Mouse (Mus musculus) heart, postnatal 0 days (tissue): ENCODE results near the gene Lmf1. TPM values are rescaled to one million over a fixed set of nuclear protein-coding genes. Genes with fewer than 3 reads are reported as not detected.

Source experiments
- ATAC-seq: fragments of 200-750 bp; cut with Nextera tagmentation; 2 replicates; pipeline ENCODE4 v1.8.0; 2017; ENCODE audit warnings: low read depth, moderate number of reproducible peaks, moderate library complexity; ENCODE audit not compliant: insufficient read depth
- DNase-seq: peaks from one replicate; pipeline ENCODE4 v3.0.0-alpha.2; 2016; ENCODE audit warnings: low spot score
- H3K27ac ChIP-seq: fragments of 300-500 bp; sonication (generic); 2 replicates; pipeline ENCODE4 v1.5.1; 2014; ENCODE audit warnings: low read depth, mild to moderate bottlenecking
- H3K27me3 ChIP-seq: fragments of 300-500 bp; sonication (generic); 2 replicates; pipeline ENCODE4 v1.6.1; 2014; ENCODE audit warnings: low read length, mixed read lengths; ENCODE audit not compliant: control insufficient read depth, insufficient read depth
- H3K36me3 ChIP-seq: fragments of 300-500 bp; sonication (generic); replicated peaks from 2 replicates; pipeline ENCODE4 v1.6.1; 2014; ENCODE audit warnings: low read length, mixed read lengths; ENCODE audit not compliant: control insufficient read depth, insufficient read depth
- H3K4me1 ChIP-seq: fragments of 300-500 bp; sonication (generic); 2 replicates; pipeline ENCODE4 v1.6.1; 2014; ENCODE audit warnings: antibody characterized with exemption; ENCODE audit not compliant: control insufficient read depth, insufficient read depth
- H3K4me2 ChIP-seq: fragments of 300-500 bp; sonication (generic); 2 replicates; pipeline ENCODE4 v1.6.1; 2014; ENCODE audit warnings: low read depth, mild to moderate bottlenecking, low read length, moderate library complexity
- H3K4me3 ChIP-seq: fragments of 300-500 bp; sonication (generic); 2 replicates; pipeline ENCODE4 v1.5.1; 2014; ENCODE audit warnings: low read depth, low read length
- H3K9ac ChIP-seq: fragments of 300-500 bp; sonication (generic); replicated peaks from 2 replicates; pipeline ENCODE4 v1.6.1; 2014; ENCODE audit warnings: low read depth, low read length, mixed read lengths
- H3K9me3 ChIP-seq: fragments of 300-500 bp; sonication (generic); replicated peaks from 2 replicates; pipeline ENCODE4 v1.6.1; 2016; ENCODE audit warnings: low read length; ENCODE audit not compliant: control insufficient read depth
- CTCF ChIP-seq: IDR thresholded peaks from 2 replicates; pipeline ENCODE4 v1.5.1; 2016; ENCODE audit warnings: antibody characterized with exemption, control low read depth, low read depth
- EP300 ChIP-seq: IDR thresholded peaks from 2 replicates; pipeline ENCODE4 v1.6.1; 2016; ENCODE audit warnings: antibody characterized with exemption, low read depth
- WGBS: fragments of 180-500 bp; shearing (Covaris S2); extraction: QIAGEN DNeasy Blood & Tissue Kit; methylation state at CpG from one replicate; pipeline ENCODE4 v1.1.7; 2014; 5-methylcytosine and 5-hydroxymethylcytosine counted together
- polyA plus RNA-seq: library from polyadenylated mRNA; unstranded; fragments of >200 nt; fragmentation: Nextera tagmentation; extraction: Ambion mirVana; gene quantifications from 2 replicates; pipeline ENCODE4 v1.2.1, GENCODE M21; 2015
- total RNA-seq: library from RNA; depleted of rRNA; stranded (reverse); fragments of >200 nt; gene quantifications from 2 replicates; pipeline ENCODE4 v1.2.3, GENCODE M21; 2014; ENCODE audit warnings: low replicate concordance

Gene Lmf1
- total and polyA plus RNA-seq, 2 experiments from 2014 or later, result 30.6 to 44.9 TPM

GRCm38 (mm10) chr17:25672982-25673381 is 94.1 kb downstream of the Lmf1 start:
- DNase-seq (no peak), ATAC-seq (no peak)
- H3K27me3 ChIP-seq, result no peaks in the 10 kb centered on the region
- no peak overlapping the region for H3K9ac ChIP-seq
- H3K9me3 ChIP-seq, result no peaks in the 10 kb centered on the region
- TF ChIP-seq EP300 (no peak), CTCF (no peak)
- no peak overlapping the region for H3K4me3 ChIP-seq
- no peaks in the 10 kb centered on the region for H3K4me1 ChIP-seq
- H3K27ac ChIP-seq, result no peak overlapping the region
- no peak overlapping the region for H3K4me2 ChIP-seq
- no peaks in the 10 kb centered on the region for H3K36me3 ChIP-seq

GRCm38 (mm10) chr17:25677969-25678368 is 99.1 kb downstream of the Lmf1 start:
- ATAC-seq, result no peak
- no peak overlapping the region for H3K4me3 ChIP-seq
- no peak overlapping the region for H3K4me2 ChIP-seq
- H3K27me3 ChIP-seq, result 0 out of 2 replicates have a peak, but pooled peaks cover 3% of the 10 kb centered on the region
- H3K9ac ChIP-seq, result no peak overlapping the region
- no peak for DNase-seq
- WGBS, result 64% methylated on average over 6 of the region's 6 CpGs
- no peak for TF ChIP-seq EP300
- TF ChIP-seq CTCF, result no peak
- H3K27ac ChIP-seq, result no peak overlapping the region
- H3K4me1 ChIP-seq, result no peaks in the 10 kb centered on the region
- H3K36me3 ChIP-seq, result no peaks in the 10 kb centered on the region
- no peaks in the 10 kb centered on the region for H3K9me3 ChIP-seq

- no peak overlapping the region for H3K27ac ChIP-seq
- no peak for TF ChIP-seq CTCF
- no peak for TF ChIP-seq EP300
- H3K4me3 ChIP-seq, result no peak overlapping the region
- no peaks in the 10 kb centered on the region for H3K9me3 ChIP-seq
- 0 out of 2 replicates have a peak, but pooled peaks cover 3% of the 10 kb centered on the region for H3K27me3 ChIP-seq
- ATAC-seq, result no peak
- 11% methylated on average over 5 of the region's 5 CpGs for WGBS
- no peaks in the 10 kb centered on the region for H3K36me3 ChIP-seq
- no peak for DNase-seq
- H3K4me1 ChIP-seq, result no peaks in the 10 kb centered on the region
- H3K4me2 ChIP-seq, result no peak overlapping the region
- H3K9ac ChIP-seq, result no peak overlapping the region
Measured at GRCm38 (mm10) chr17:25679818-25680217, 100.9 kb downstream of the Lmf1 start.

- 0 out of 2 replicates have a peak, but pooled peaks cover 3% of the 10 kb centered on the region for H3K27me3 ChIP-seq
- WGBS, result 65% methylated on average over 4 of the region's 4 CpGs
- no peak overlapping the region for H3K4me3 ChIP-seq
- H3K27ac ChIP-seq, result no peak overlapping the region
- no peak for TF ChIP-seq CTCF
- H3K9ac ChIP-seq, result no peak overlapping the region
- no peak for ATAC-seq
- DNase-seq, result no peak
- H3K4me1 ChIP-seq, result no peaks in the 10 kb centered on the region
- no peaks in the 10 kb centered on the region for H3K36me3 ChIP-seq
- H3K4me2 ChIP-seq, result no peak overlapping the region
- H3K9me3 ChIP-seq, result no peaks in the 10 kb centered on the region
Measured at GRCm38 (mm10) chr17:25681636-25682035, 102.8 kb downstream of the Lmf1 start.

- peaks cover 13% of the 10 kb centered on the region; the same call in 1 of the 2 replicates for H3K27me3 ChIP-seq
- ATAC-seq (no peak), DNase-seq (no peak)
- H3K4me1 ChIP-seq, result no peaks in the 10 kb centered on the region
- H3K9ac ChIP-seq, result no peak overlapping the region
- H3K9me3 ChIP-seq, result no peaks in the 10 kb centered on the region
- no peak overlapping the region for H3K4me2 ChIP-seq
- no peaks in the 10 kb centered on the region for H3K36me3 ChIP-seq
- H3K4me3 ChIP-seq, result no peak overlapping the region
- 40% methylated on average over 7 of the region's 7 CpGs for WGBS
- TF ChIP-seq EP300 (no peak), CTCF (peak; percentile 13; the same call in 1 of the 2 replicates)
- no peak overlapping the region for H3K27ac ChIP-seq
Measured at GRCm38 (mm10) chr17:25686323-25686722, 107.4 kb downstream of the Lmf1 start.

- H3K27me3 ChIP-seq, result peaks cover 13% of the 10 kb centered on the region; the same call in 1 of the 2 replicates
- TF ChIP-seq CTCF (no peak), EP300 (no peak)
- ATAC-seq (no peak), DNase-seq (no peak)
- WGBS, result 64% methylated on average over 4 of the region's 4 CpGs
- no peak overlapping the region for H3K4me2 ChIP-seq
- H3K4me3 ChIP-seq, result no peak overlapping the region
- H3K27ac ChIP-seq, result no peak overlapping the region
- H3K36me3 ChIP-seq, result no peaks in the 10 kb centered on the region
- no peaks in the 10 kb centered on the region for H3K4me1 ChIP-seq
- no peaks in the 10 kb centered on the region for H3K9me3 ChIP-seq
- H3K9ac ChIP-seq, result no peak overlapping the region
Measured at GRCm38 (mm10) chr17:25688922-25689321, 110.0 kb downstream of the Lmf1 start.
